Comparison of ENCODE assay signal across 8 mouse cellular contexts in genomic region chr4:134129482-134129881, GRCm38 (mm10). TPM values are rescaled to one million over a fixed set of nuclear protein-coding genes. Genes with fewer than 3 reads are reported as not detected.
DNase-seq lines count a peak whose midpoint lies in the region; ATAC-seq and TF ChIP-seq lines count a peak whose summit lies in the region.

No protein-coding gene starts in this region.

- peak overlapping the region; percentile 92 for H3K9ac ChIP-seq in heart, embryonic 13.5 days
- 0 out of 2 replicates have a peak overlapping the region, but pooled peaks have one; percentile 73 for H3K9ac ChIP-seq in CH12.LX (ENCODE audit: insufficient read depth, low read depth)
- H3K9ac ChIP-seq in liver, embryonic 15.5 days = peak overlapping the region; percentile 76
- no peak overlapping the region for H3K9ac ChIP-seq in neural tube, embryonic 12.5 days

- ATAC-seq in heart, embryonic 13.5 days (ENCODE audit: extremely low read depth, insufficient number of reproducible peaks, low FRiP score, low TSS enrichment) = no peak
- peak; percentile 34 to 36; a peak in 2 of 4 replicates for ATAC-seq in hematopoietic stem cell, adult 5-6 weeks (replicated peaks in 1 of 2; ENCODE audit: insufficient read depth in 1 of 2, low FRiP score in 2 of 2, low TSS enrichment in 1 of 2, low read depth in 1 of 2, poor library complexity in 2 of 2, severe bottlenecking in 2 of 2)
- ATAC-seq in liver, embryonic 15.5 days (ENCODE audit: insufficient read depth) = no peak
- ATAC-seq in neural tube, embryonic 12.5 days (ENCODE audit: low FRiP score, low read depth) = no peak

- peak overlapping the region; percentile 86 for H3K27ac ChIP-seq in heart, embryonic 13.5 days (replicated peaks)
- H3K27ac ChIP-seq in CH12.LX (ENCODE audit: insufficient read depth, low read depth) = no peak overlapping the region
- H3K27ac ChIP-seq in liver, embryonic 15.5 days (replicated peaks) = peak overlapping the region; percentile 72
- H3K27ac ChIP-seq in neural tube, embryonic 12.5 days = no peak overlapping the region

- peak overlapping the region; percentile 88 for H3K4me2 ChIP-seq in heart, embryonic 13.5 days
- H3K4me2 ChIP-seq in CH12.LX (ENCODE audit: insufficient read depth, low read depth, poor library complexity, severe bottlenecking) = peak overlapping the region; percentile 91; the same call in 1 of the 2 replicates
- H3K4me2 ChIP-seq in liver, embryonic 15.5 days = peak overlapping the region; percentile 94
- peak overlapping the region; percentile 71 for H3K4me2 ChIP-seq in neural tube, embryonic 12.5 days (replicated peaks)

- no peak for TF ChIP-seq CTCF in CH12.LX (conservative IDR thresholded peaks at IDR 0.05 in 1 of 2, IDR thresholded peaks at IDR 0.05 in 1 of 2; ENCODE audit: low read depth in 2 of 2, low read length in 2 of 2)

- H3K79me2 ChIP-seq in CH12.LX (replicated peaks; ENCODE audit: control insufficient read depth, extremely low read depth, insufficient read depth, poor library complexity, severe bottlenecking) = peaks cover 6% of the 10 kb centered on the region; the same call in 1 of the 2 replicates

- H3K4me3 ChIP-seq in heart, embryonic 13.5 days = peak overlapping the region; percentile 86
- H3K4me3 ChIP-seq in CH12.LX (replicated peaks in 1 of 3; ENCODE audit: low read depth in 2 of 3, low read length in 2 of 3, poor library complexity in 1 of 3) = peak overlapping the region in 1 of 3 experiments; percentile 84
- peak overlapping the region; percentile 73 for H3K4me3 ChIP-seq in liver, embryonic 15.5 days (replicated peaks)
- H3K4me3 ChIP-seq in neural tube, embryonic 12.5 days = no peak overlapping the region

- H3K4me1 ChIP-seq in heart, embryonic 13.5 days = peaks cover 40% of the 10 kb centered on the region
- peaks cover 17 to 40% of the 10 kb centered on the region in 2 experiments for H3K4me1 ChIP-seq in CH12.LX (ENCODE audit: control insufficient read depth in 1 of 2, insufficient read depth in 2 of 2)
- peaks cover 64% of the 10 kb centered on the region for H3K4me1 ChIP-seq in liver, embryonic 15.5 days (replicated peaks)
- peaks cover 21% of the 10 kb centered on the region for H3K4me1 ChIP-seq in neural tube, embryonic 12.5 days

- no peak for TF ChIP-seq EP300 in CH12.LX (IDR thresholded peaks at IDR 0.05; ENCODE audit: low read length)

- 22% methylated on average over 6 of the region's 6 CpGs for WGBS in heart, embryonic 13.5 days
- WGBS in liver, embryonic 15.5 days (ENCODE audit: insufficient replicate concordance) = 17% methylated on average over 6 of the region's 6 CpGs
- 51% methylated on average over 6 of the region's 6 CpGs for WGBS in neural tube, embryonic 12.5 days

- DNase-seq in heart, postnatal 4 days = no peak
- DNase-seq in CH12.LX (ENCODE audit: extremely low read depth) = no peak
- DNase-seq in ovary, postnatal 10 days (ENCODE audit: low spot score) = no peak
- no peak for DNase-seq in Muller cell, postnatal 12 days (ENCODE audit: inconsistent ontology term)

- no peaks in the 10 kb centered on the region for H3K27me3 ChIP-seq in heart, embryonic 13.5 days (replicated peaks)
- H3K27me3 ChIP-seq in CH12.LX (replicated peaks) = no peaks in the 10 kb centered on the region
- H3K27me3 ChIP-seq in liver, embryonic 15.5 days = peaks cover 3% of the 10 kb centered on the region; the same call in 1 of the 2 replicates
- no peaks in the 10 kb centered on the region for H3K27me3 ChIP-seq in neural tube, embryonic 12.5 days (replicated peaks)

- dilution Hi-C loops in CH12.LX (cut with MboI; ENCODE audit: extremely low pct_ligation_motif_present, extremely low pct_unique_long_range_greater_than_20kb, low sequenced_read_pairs) = no loop called here

- no peak for TF ChIP-seq RAD21 in CH12.LX (IDR thresholded peaks at IDR 0.05; ENCODE audit: low read depth, low read length)

- TF ChIP-seq POLR2A in CH12.LX (IDR thresholded peaks at IDR 0.05; ENCODE audit: low read depth, low read length) = no peak

- H3K36me3 ChIP-seq in heart, embryonic 13.5 days = peaks cover 23% of the 10 kb centered on the region
- H3K36me3 ChIP-seq in CH12.LX (replicated peaks in 1 of 2; ENCODE audit: control insufficient read depth in 1 of 2, insufficient read depth in 1 of 2, low read length in 1 of 2) = peaks cover 27 to 79% of the 10 kb centered on the region in 2 experiments
- peaks cover 14% of the 10 kb centered on the region for H3K36me3 ChIP-seq in liver, embryonic 15.5 days (replicated peaks)
- H3K36me3 ChIP-seq in neural tube, embryonic 12.5 days = peaks cover 15% of the 10 kb centered on the region

- no peaks in the 10 kb centered on the region for H3K9me3 ChIP-seq in heart, embryonic 13.5 days
- no peaks in the 10 kb centered on the region for H3K9me3 ChIP-seq in CH12.LX (replicated peaks; ENCODE audit: low read length)
- no peaks in the 10 kb centered on the region for H3K9me3 ChIP-seq in liver, embryonic 15.5 days (replicated peaks)
- no peaks in the 10 kb centered on the region for H3K9me3 ChIP-seq in neural tube, embryonic 12.5 days

- in situ Hi-C loops in CH12.LX (cut with MboI; ENCODE audit: low pct_ligation_motif_present, low pct_unique_long_range_greater_than_20kb, low sequenced_read_pairs) = loop anchor here (5.0 kb wide), 1 partner anchor 37 kb away; no protein-coding TSS in a partner anchor

TF ChIP-seq in CH12.LX, 34 proteins besides CTCF, POLR2A, EP300 and RAD21 (continues in another document):
- TF ChIP-seq SIN3A (IDR thresholded peaks at IDR 0.05; ENCODE audit: low read length) (no peak), MYC (IDR thresholded peaks at IDR 0.05; ENCODE audit: low read depth, low read length) (no peak), MXI1 (IDR thresholded peaks at IDR 0.05; ENCODE audit: low read depth, low read length) (no peak), NRF1 (IDR thresholded peaks at IDR 0.05; ENCODE audit: low read depth, low read length) (no peak), KAT2A (IDR thresholded peaks at IDR 0.05; ENCODE audit: insufficient replicate concordance, low read length) (no peak), ZMIZ1 (IDR thresholded peaks at IDR 0.05; ENCODE audit: low read depth, low read length) (no peak), BHLHE40 (IDR thresholded peaks at IDR 0.05; ENCODE audit: low read depth, low read length) (no peak), CHD2 (IDR thresholded peaks at IDR 0.05; ENCODE audit: low read length) (no peak), E2F4 (IDR thresholded peaks at IDR 0.05; ENCODE audit: insufficient replicate concordance, low read depth, low read length) (no peak), JUND (conservative IDR thresholded peaks at IDR 0.05; ENCODE audit: low read depth, low read length) (no peak), MAFK (IDR thresholded peaks at IDR 0.05; ENCODE audit: insufficient replicate concordance, low read length) (no peak), ELF1 (IDR thresholded peaks at IDR 0.05; ENCODE audit: low read depth, low read length) (no peak), ZKSCAN1 (IDR thresholded peaks at IDR 0.05; ENCODE audit: borderline replicate concordance, low read depth, low read length) (no peak), MEF2A (IDR thresholded peaks at IDR 0.05; ENCODE audit: borderline replicate concordance, low read depth, low read length) (no peak), MAZ (IDR thresholded peaks at IDR 0.05; ENCODE audit: low read depth, low read length) (no peak), TCF12 (IDR thresholded peaks at IDR 0.05; ENCODE audit: low read depth, low read length) (no peak), UBTF (IDR thresholded peaks at IDR 0.05; ENCODE audit: low read depth, low read length) (no peak), RCOR1 (conservative IDR thresholded peaks at IDR 0.05; ENCODE audit: low read depth, low read length) (no peak)

RNA-seq across cellular contexts. Expression of gene Sh3bgrl3, which starts 0.9 kb away (rescaled TPM):
- polyA plus RNA-seq in heart, embryonic 13.5 days (2015; fragmentation: Nextera tagmentation; extraction: Ambion mirVana) = 198 and 202 TPM in 2 replicates
- total RNA-seq in heart, postnatal 4 days (2021) = 10 to 100 TPM; 70.4 to 72.6 TPM
- 151 and 153 TPM in 2 replicates for total RNA-seq in CH12.LX (2012; rRNA removed)
- total RNA-seq in CH12.LX (2014; rRNA removed) = 104 and 128 TPM in 2 replicates
- polyA plus RNA-seq in CH12.LX (2012; ENCODE audit: insufficient read length, low read depth) = 289 and 362 TPM in 2 replicates
- total RNA-seq in hematopoietic stem cell, adult 5-6 weeks (2017) = 118 and 287 TPM in 2 replicates
- polyA plus RNA-seq in liver, embryonic 15.5 days (2015; fragmentation: Nextera tagmentation; extraction: Ambion mirVana) = 151 and 166 TPM in 2 replicates
- 312 and 336 TPM in 2 replicates for polyA plus RNA-seq in neural tube, embryonic 12.5 days (2016; fragmentation: Nextera tagmentation; extraction: Ambion mirVana)

RNA-seq across cellular contexts. Expression of gene Ubxn11, which starts 27.1 kb away (rescaled TPM):
- 1.7 and 2.1 TPM in 2 replicates for polyA plus RNA-seq in heart, embryonic 13.5 days (2015; fragmentation: Nextera tagmentation; extraction: Ambion mirVana)
- 1 to 10 TPM; 1.2 to 2.0 TPM for total RNA-seq in heart, postnatal 4 days (2021)
- 12.3 and 18.8 TPM in 2 replicates for total RNA-seq in CH12.LX (2012; rRNA removed)
- 6.0 and 6.6 TPM in 2 replicates for total RNA-seq in CH12.LX (2014; rRNA removed)
- polyA plus RNA-seq in CH12.LX (2012; ENCODE audit: insufficient read length, low read depth) = 35.9 and 38.8 TPM in 2 replicates
- 4.2 and 6.3 TPM in 2 replicates for total RNA-seq in hematopoietic stem cell, adult 5-6 weeks (2017)
- 1.8 and 2.1 TPM in 2 replicates for polyA plus RNA-seq in liver, embryonic 15.5 days (2015; fragmentation: Nextera tagmentation; extraction: Ambion mirVana)
- 7.3 and 8.0 TPM in 2 replicates for polyA plus RNA-seq in neural tube, embryonic 12.5 days (2016; fragmentation: Nextera tagmentation; extraction: Ambion mirVana)

RNA-seq across cellular contexts. Expression of gene Cd52, which starts 34.6 kb away (rescaled TPM):
- polyA plus RNA-seq in heart, embryonic 13.5 days (2015; fragmentation: Nextera tagmentation; extraction: Ambion mirVana) = 7.6 and 7.7 TPM in 2 replicates
- total RNA-seq in heart, postnatal 4 days (2021) = 1 to 10 TPM; 4.3 to 5.6 TPM
- total RNA-seq in CH12.LX (2012; rRNA removed) (2,306 and 3,109 TPM in 2 replicates), CH12.LX (2014; rRNA removed) (4,323 and 5,448 TPM in 2 replicates)
- polyA plus RNA-seq in CH12.LX (2012; ENCODE audit: insufficient read length, low read depth) = 1,849 and 1,886 TPM in 2 replicates
- total RNA-seq in hematopoietic stem cell, adult 5-6 weeks (2017) = 342 and 372 TPM in 2 replicates
- polyA plus RNA-seq in liver, embryonic 15.5 days (2015; fragmentation: Nextera tagmentation; extraction: Ambion mirVana) = 47.4 and 51.5 TPM in 2 replicates
- polyA plus RNA-seq in neural tube, embryonic 12.5 days (2016; fragmentation: Nextera tagmentation; extraction: Ambion mirVana) = 5.7 and 7.2 TPM in 2 replicates

RNA-seq across cellular contexts. Expression of gene Cep85, which starts 57.4 kb away (rescaled TPM):
- polyA plus RNA-seq in heart, embryonic 13.5 days (2015; fragmentation: Nextera tagmentation; extraction: Ambion mirVana) = 25.8 and 28.3 TPM in 2 replicates
- 10 to 100 TPM; 34.5 to 38.7 TPM for total RNA-seq in heart, postnatal 4 days (2021)
- total RNA-seq in CH12.LX (2012; rRNA removed) (24.4 and 24.9 TPM in 2 replicates), CH12.LX (2014; rRNA removed) (29.4 and 32.8 TPM in 2 replicates)
- polyA plus RNA-seq in CH12.LX (2012; ENCODE audit: insufficient read length, low read depth) = 28.3 and 32.8 TPM in 2 replicates
- 42.6 and 46.0 TPM in 2 replicates for total RNA-seq in hematopoietic stem cell, adult 5-6 weeks (2017)
- 37.0 and 37.6 TPM in 2 replicates for polyA plus RNA-seq in liver, embryonic 15.5 days (2015; fragmentation: Nextera tagmentation; extraction: Ambion mirVana)
- polyA plus RNA-seq in neural tube, embryonic 12.5 days (2016; fragmentation: Nextera tagmentation; extraction: Ambion mirVana) = 26.3 and 30.3 TPM in 2 replicates

Comparison
In these comparisons a context has a peak if more than half of its experiments do, and no peak if none do; other contexts are left out.
1. ATAC-seq: peak in hematopoietic stem cell, adult 5-6 weeks (2 of 2); none in heart, embryonic 13.5 days (single experiment), liver, embryonic 15.5 days (single experiment) and neural tube, embryonic 12.5 days (single experiment).
2. H3K27ac ChIP-seq: peak in heart, embryonic 13.5 days (single experiment) and liver, embryonic 15.5 days (single experiment); none in CH12.LX (single experiment) and neural tube, embryonic 12.5 days (single experiment).
3. RNA of gene Cd52, which starts 34.6 kb away (polyA plus RNA-seq): 1,849 to 1,886 TPM in CH12.LX; 47.4 to 51.5 TPM in liver, embryonic 15.5 days, 7.6 to 7.7 TPM in heart, embryonic 13.5 days and 5.7 to 7.2 TPM in neural tube, embryonic 12.5 days; every median in the first group is over 10 times any median in the second.
4. Peak in every context shown above with its lines, with median percentiles within 50 percentile points of each other: H3K4me2 ChIP-seq.